Mouse (Mus musculus): ENCODE measurements at regions not wholly inside any gene's neighbourhood (a gene's known extent, or its start where the extent isn't known, plus 50 kb on each side); places are given as distances from the start of the nearest gene placed in this dataset.

DNA sequence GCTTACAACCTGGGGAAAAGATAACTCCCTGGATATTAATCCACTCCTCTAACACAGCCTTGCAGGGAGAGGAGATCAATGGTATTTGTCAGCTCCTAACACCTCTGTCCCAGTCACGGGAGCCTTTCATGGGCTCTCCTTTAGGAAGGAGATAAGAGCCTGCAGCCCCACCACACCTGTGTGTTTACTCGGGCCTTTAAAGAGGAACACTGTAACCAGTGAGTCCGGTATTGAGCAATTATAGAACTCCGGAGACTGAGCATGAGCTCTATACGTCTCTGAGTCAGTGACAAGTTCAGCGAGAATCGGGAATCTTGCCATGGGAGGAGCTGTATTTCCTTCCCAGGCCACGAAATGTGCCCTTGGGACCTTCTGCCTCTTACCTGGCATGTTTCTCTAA is 178.5 kb upstream of the A230072I06Rik start:
- Histone ChIP-seq H3K27me3 (replicated peaks; ENCODE audit: control insufficient read depth, insufficient read depth, low read length) (peaks cover 8% of the 10 kb centered on the region), H3K36me3 (ENCODE audit: control insufficient read depth, insufficient read depth, low read length) (no peaks in the 10 kb centered on the region), H3K4me2 (ENCODE audit: low read depth, low read length) (no peak overlapping the region), H3K4me3 (ENCODE audit: low read depth, low read length) (no peak overlapping the region), H3K4me1 (ENCODE audit: control insufficient read depth, insufficient read depth, low read length) (peaks cover 6% of the 10 kb centered on the region), H3K9me3 (ENCODE audit: control insufficient read depth, low read length) (no peaks in the 10 kb centered on the region), H3K9ac (ENCODE audit: low read depth, low read length) (no peak overlapping the region), H3K27ac (replicated peaks; ENCODE audit: low read depth, low read length) (no peak overlapping the region)
- no peak for DNase-seq (ENCODE audit: low spot score)
- ATAC-seq (ENCODE audit: low read depth): no peak
- 69% methylated on average over 8 of the region's 8 CpGs for WGBS

DNA sequence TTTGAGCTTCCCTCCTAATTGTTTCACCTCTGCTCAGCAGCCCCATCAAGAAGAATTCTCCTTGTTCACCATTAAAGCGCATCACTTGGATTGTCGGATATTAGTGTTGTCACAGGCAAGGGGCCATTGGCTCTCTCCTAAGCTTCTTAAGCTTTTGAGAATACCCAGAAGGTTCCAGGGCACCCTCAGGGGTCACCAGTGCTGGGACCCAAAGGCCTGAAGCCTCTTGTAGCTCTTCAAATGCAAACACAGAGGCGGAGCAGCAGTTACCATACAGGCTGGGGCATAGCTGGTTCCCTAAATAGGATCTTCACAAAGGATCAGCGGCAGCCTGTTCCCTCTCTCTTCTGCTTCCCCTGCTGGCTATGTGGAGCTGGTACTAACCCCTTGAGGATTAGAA is 175.3 kb upstream of the A230072I06Rik start:
- Histone ChIP-seq H3K9me3 (ENCODE audit: control insufficient read depth, low read length) (no peaks in the 10 kb centered on the region), H3K27ac (replicated peaks; ENCODE audit: low read depth, low read length) (no peak overlapping the region), H3K27me3 (replicated peaks; ENCODE audit: control insufficient read depth, insufficient read depth, low read length) (peaks cover 8% of the 10 kb centered on the region), H3K4me2 (ENCODE audit: low read depth, low read length) (no peak overlapping the region), H3K4me1 (ENCODE audit: control insufficient read depth, insufficient read depth, low read length) (peaks cover 13% of the 10 kb centered on the region), H3K36me3 (ENCODE audit: control insufficient read depth, insufficient read depth, low read length) (no peaks in the 10 kb centered on the region), H3K4me3 (ENCODE audit: low read depth, low read length) (no peak overlapping the region), H3K9ac (ENCODE audit: low read depth, low read length) (no peak overlapping the region)
- no peak for ATAC-seq (ENCODE audit: low read depth)
- DNase-seq (ENCODE audit: low spot score): no peak
- WGBS: 62% methylated on average over 4 of the region's 4 CpGs

DNA sequence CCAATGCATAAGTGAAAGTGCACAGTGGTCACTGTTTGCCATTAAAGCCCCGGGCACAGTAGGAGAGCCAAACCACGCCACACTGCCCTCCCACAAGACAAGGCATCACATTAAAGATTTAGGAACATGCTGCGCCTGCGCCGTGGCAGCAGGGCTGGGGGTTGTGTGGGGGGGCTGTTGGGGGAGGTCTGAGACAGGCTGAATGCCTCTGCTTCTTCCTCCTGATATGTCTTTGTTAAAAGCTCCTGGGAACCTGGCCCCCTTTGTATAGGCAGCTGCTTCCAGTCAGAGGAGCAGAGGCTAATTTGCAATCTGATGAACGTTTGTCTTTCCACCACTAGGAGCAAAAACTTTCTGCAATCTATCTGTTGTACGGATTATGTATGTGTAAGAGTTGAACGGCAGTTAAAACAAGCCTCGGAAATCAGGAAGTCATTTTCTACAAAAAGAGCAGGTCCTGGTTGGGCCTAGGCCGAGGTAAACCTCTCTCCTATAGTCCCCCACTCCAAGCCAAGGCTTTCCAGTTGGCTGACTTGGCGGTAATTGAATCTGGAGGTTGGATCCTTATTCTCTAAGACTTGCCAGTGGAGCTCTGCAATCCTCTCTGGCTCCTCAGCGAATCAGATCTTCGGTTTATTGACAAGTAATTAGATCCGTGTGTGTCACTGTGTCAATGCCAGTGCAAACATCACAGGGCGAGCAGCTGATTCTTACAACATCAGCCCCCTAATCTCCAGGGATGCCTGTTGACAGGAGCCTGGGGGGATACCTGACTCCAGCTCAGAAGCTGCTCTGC is 173.3 kb upstream of the A230072I06Rik start:
- DNase-seq (ENCODE audit: low spot score) (peak; percentile 84), ATAC-seq (ENCODE audit: low read depth) (peak; percentile 84)
- H3K36me3 ChIP-seq (ENCODE audit: control insufficient read depth, insufficient read depth, low read length): no peaks in the 10 kb centered on the region
- H3K4me2 ChIP-seq (ENCODE audit: low read depth, low read length): 0 out of 2 replicates have a peak overlapping the region, but pooled peaks have one; percentile 10
- H3K9me3 ChIP-seq (ENCODE audit: control insufficient read depth, low read length): no peaks in the 10 kb centered on the region
- H3K27me3 ChIP-seq (replicated peaks; ENCODE audit: control insufficient read depth, insufficient read depth, low read length): peaks cover 8% of the 10 kb centered on the region
- H3K4me1 ChIP-seq (ENCODE audit: control insufficient read depth, insufficient read depth, low read length): peaks cover 13% of the 10 kb centered on the region
- WGBS: 17% methylated on average over 15 of the region's 15 CpGs
- peak overlapping the region; percentile 33 for H3K27ac ChIP-seq (replicated peaks; ENCODE audit: low read depth, low read length)
- no peak overlapping the region for H3K4me3 ChIP-seq (ENCODE audit: low read depth, low read length)
- no peak overlapping the region for H3K9ac ChIP-seq (ENCODE audit: low read depth, low read length)

DNA sequence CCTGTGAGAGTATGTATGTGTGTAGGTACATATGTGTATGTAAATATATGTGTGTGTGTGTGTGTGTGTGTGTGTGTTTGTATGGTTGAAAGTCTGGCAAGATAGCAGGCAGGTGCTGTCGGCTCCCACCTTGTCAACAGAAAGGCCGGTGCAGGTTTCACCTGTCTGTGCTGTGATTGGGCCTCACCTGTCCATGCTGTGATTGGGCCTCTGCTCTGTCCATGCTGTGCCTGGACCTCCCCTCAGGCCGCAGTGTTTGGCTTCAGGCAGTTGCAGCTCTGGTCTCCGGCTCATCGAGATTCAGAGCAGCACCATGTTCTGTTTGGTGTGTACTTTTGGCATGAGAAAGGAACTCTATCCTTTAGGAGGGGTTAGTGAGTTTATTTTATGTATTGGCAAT is 170.0 kb upstream of the A230072I06Rik start:
- ATAC-seq (ENCODE audit: low read depth): no peak
- Histone ChIP-seq H3K36me3 (ENCODE audit: control insufficient read depth, insufficient read depth, low read length) (no peaks in the 10 kb centered on the region), H3K9ac (ENCODE audit: low read depth, low read length) (no peak overlapping the region), H3K27ac (replicated peaks; ENCODE audit: low read depth, low read length) (no peak overlapping the region), H3K4me2 (ENCODE audit: low read depth, low read length) (no peak overlapping the region), H3K4me3 (ENCODE audit: low read depth, low read length) (no peak overlapping the region), H3K4me1 (ENCODE audit: control insufficient read depth, insufficient read depth, low read length) (peaks cover 18% of the 10 kb centered on the region), H3K27me3 (replicated peaks; ENCODE audit: control insufficient read depth, insufficient read depth, low read length) (peaks cover 4% of the 10 kb centered on the region; the same call in 1 of the 2 replicates), H3K9me3 (ENCODE audit: control insufficient read depth, low read length) (no peaks in the 10 kb centered on the region)
- no peak for DNase-seq (ENCODE audit: low spot score)
- 68% methylated on average over 5 of the region's 5 CpGs for WGBS

DNA sequence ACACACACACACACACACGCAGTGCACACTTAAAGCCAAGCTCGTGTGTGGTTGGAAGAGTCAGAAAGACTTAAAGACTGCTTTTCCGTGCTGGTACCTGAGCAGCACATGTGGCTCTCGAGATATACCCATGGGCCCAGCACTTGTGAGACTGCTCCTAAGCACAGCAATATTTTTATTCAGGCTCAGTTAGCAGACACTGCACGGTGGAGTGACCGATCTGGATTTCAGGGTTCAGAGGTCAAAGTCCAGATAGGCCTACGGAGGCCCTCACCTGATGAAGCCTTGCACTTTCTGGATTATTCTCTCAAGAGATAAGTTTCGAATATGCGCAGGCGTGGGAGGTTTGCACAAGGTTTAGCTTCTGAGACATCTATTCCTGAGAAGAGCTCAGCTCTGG is 167.0 kb upstream of the A230072I06Rik start:
- no peak overlapping the region for H3K4me3 ChIP-seq (ENCODE audit: low read depth, low read length)
- H3K27me3 ChIP-seq (replicated peaks; ENCODE audit: control insufficient read depth, insufficient read depth, low read length): peaks cover 4% of the 10 kb centered on the region; the same call in 1 of the 2 replicates
- no peak overlapping the region for H3K9ac ChIP-seq (ENCODE audit: low read depth, low read length)
- ATAC-seq (ENCODE audit: low read depth): no peak
- no peaks in the 10 kb centered on the region for H3K9me3 ChIP-seq (ENCODE audit: control insufficient read depth, low read length)
- 72% methylated on average over 10 of the region's 10 CpGs for WGBS
- H3K4me2 ChIP-seq (ENCODE audit: low read depth, low read length): no peak overlapping the region
- no peak overlapping the region for H3K27ac ChIP-seq (replicated peaks; ENCODE audit: low read depth, low read length)
- no peaks in the 10 kb centered on the region for H3K36me3 ChIP-seq (ENCODE audit: control insufficient read depth, insufficient read depth, low read length)
- DNase-seq (ENCODE audit: low spot score): no peak
- peaks cover 5% of the 10 kb centered on the region; the same call in 1 of the 2 replicates for H3K4me1 ChIP-seq (ENCODE audit: control insufficient read depth, insufficient read depth, low read length)

DNA sequence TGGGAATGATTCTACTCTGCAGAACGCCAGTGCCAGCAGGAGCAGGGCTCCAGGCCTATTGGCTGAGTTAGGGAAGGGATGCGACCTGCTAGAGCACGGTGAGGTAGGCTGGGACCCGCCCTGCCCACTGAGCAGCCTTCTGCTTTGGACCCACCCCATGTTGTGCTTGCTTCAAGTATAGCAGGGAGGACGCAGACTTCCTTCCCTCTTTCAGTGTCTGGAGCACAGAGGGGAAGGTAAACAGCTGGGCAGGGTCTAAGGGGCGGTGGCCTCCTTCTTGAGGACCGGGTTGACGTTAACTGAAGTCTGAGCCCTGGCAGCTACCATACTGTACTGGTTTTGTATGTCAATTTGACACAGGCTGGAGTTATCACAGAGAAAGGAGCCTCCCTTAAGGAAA is 165.6 kb upstream of the A230072I06Rik start:
- Histone ChIP-seq H3K9me3 (ENCODE audit: control insufficient read depth, low read length) (no peaks in the 10 kb centered on the region), H3K27me3 (replicated peaks; ENCODE audit: control insufficient read depth, insufficient read depth, low read length) (peaks cover 4% of the 10 kb centered on the region; the same call in 1 of the 2 replicates), H3K4me1 (ENCODE audit: control insufficient read depth, insufficient read depth, low read length) (peaks cover 5% of the 10 kb centered on the region; the same call in 1 of the 2 replicates), H3K4me2 (ENCODE audit: low read depth, low read length) (no peak overlapping the region), H3K9ac (ENCODE audit: low read depth, low read length) (no peak overlapping the region), H3K27ac (replicated peaks; ENCODE audit: low read depth, low read length) (no peak overlapping the region), H3K4me3 (ENCODE audit: low read depth, low read length) (no peak overlapping the region), H3K36me3 (ENCODE audit: control insufficient read depth, insufficient read depth, low read length) (no peaks in the 10 kb centered on the region)
- ATAC-seq (ENCODE audit: low read depth) (no peak), DNase-seq (ENCODE audit: low spot score) (no peak)
- 10% methylated on average over 8 of the region's 8 CpGs for WGBS

DNA sequence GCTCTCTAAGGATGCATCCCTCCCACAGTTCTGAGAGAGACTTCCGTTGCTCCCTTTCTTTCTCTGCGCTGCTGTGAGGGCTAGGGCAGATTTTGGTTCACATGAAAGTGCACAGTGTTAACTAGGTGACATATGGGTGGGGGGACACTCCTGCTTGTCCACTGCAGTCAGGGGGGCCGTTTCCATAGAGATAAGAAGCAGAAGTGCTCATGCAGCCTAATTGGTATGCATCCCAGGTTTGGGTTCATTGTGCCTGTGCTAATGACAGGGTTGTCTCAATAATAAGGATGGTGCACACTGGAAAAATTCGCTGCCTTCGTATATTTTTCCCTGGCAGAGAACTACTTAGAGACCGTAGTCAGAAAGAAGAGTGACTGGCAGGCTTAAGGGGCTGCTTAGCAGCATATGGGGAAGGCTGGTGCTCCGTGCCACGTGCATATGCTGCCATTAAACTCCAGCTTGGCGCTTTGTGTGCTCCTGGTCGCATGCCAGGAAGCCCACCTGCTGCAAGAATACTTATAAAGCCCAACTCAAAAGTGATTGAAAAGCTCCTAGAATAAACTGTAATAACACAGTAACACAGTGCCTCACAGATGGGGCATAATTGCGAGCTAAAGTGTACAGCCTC is 152.1 kb upstream of the A230072I06Rik start:
- H3K27ac ChIP-seq (replicated peaks; ENCODE audit: low read depth, low read length): no peak overlapping the region
- H3K4me2 ChIP-seq (ENCODE audit: low read depth, low read length): 0 out of 2 replicates have a peak overlapping the region, but pooled peaks have one; percentile 2
- no peaks in the 10 kb centered on the region for H3K27me3 ChIP-seq (replicated peaks; ENCODE audit: control insufficient read depth, insufficient read depth, low read length)
- H3K4me3 ChIP-seq (ENCODE audit: low read depth, low read length): no peak overlapping the region
- WGBS: 34% methylated on average over 11 of the region's 11 CpGs
- H3K9ac ChIP-seq (ENCODE audit: low read depth, low read length): no peak overlapping the region
- DNase-seq (ENCODE audit: low spot score) (peak; percentile 72), ATAC-seq (ENCODE audit: low read depth) (peak; percentile 57; the same call in 1 of the 2 replicates)
- H3K9me3 ChIP-seq (ENCODE audit: control insufficient read depth, low read length): no peaks in the 10 kb centered on the region
- no peaks in the 10 kb centered on the region for H3K36me3 ChIP-seq (ENCODE audit: control insufficient read depth, insufficient read depth, low read length)
- peaks cover 7% of the 10 kb centered on the region for H3K4me1 ChIP-seq (ENCODE audit: control insufficient read depth, insufficient read depth, low read length)

DNA sequence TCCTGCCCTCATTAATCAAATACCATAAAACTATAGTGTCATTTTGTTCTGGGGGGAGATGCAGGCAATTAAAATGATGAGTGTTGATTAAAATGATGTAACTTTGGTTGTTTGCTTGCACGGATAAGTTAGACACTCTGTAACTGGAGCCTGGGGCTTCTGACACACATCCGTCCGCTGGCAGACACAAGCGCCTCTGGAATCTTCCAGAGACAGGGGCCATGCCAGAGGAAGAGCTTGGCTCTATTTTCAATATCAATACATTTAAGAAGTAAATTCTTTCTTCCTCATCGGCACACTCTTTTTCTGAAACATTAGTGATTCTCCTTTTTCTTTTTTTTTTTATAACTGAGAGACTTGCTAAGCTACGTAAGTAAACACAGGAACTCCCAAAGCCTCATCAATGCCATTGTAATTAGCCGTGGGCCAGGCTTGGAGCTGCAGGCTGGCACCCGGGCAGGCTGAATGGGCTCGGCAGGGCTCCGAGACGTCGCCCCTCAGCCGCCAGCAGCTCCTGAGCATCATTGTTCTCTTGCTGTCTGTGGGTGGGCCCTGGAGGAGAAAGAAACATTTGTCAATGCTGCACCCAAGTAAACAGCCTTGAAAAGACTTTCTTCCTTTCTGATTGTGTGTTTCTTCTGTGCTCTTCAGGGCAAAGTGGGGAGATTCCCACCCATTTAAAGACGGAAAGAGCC is 151.4 kb upstream of the A230072I06Rik start:
- no peaks in the 10 kb centered on the region for H3K27me3 ChIP-seq (replicated peaks; ENCODE audit: control insufficient read depth, insufficient read depth, low read length)
- DNase-seq (ENCODE audit: low spot score) (no peak), ATAC-seq (ENCODE audit: low read depth) (no peak)
- 0 out of 2 replicates have a peak overlapping the region, but pooled peaks have one; percentile 2 for H3K4me2 ChIP-seq (ENCODE audit: low read depth, low read length)
- H3K9ac ChIP-seq (ENCODE audit: low read depth, low read length): no peak overlapping the region
- 15% methylated on average over 14 of the region's 14 CpGs for WGBS
- H3K27ac ChIP-seq (replicated peaks; ENCODE audit: low read depth, low read length): no peak overlapping the region
- H3K4me3 ChIP-seq (ENCODE audit: low read depth, low read length): no peak overlapping the region
- peaks cover 7% of the 10 kb centered on the region for H3K4me1 ChIP-seq (ENCODE audit: control insufficient read depth, insufficient read depth, low read length)
- H3K9me3 ChIP-seq (ENCODE audit: control insufficient read depth, low read length): no peaks in the 10 kb centered on the region
- H3K36me3 ChIP-seq (ENCODE audit: control insufficient read depth, insufficient read depth, low read length): no peaks in the 10 kb centered on the region

Measured in embryonic facial prominence, embryonic 14.5 days (tissue).